Comparison of ENCODE assay signal across 9 mouse cellular contexts in genomic region chr10:127617294-127617693, GRCm38 (mm10). TPM values are rescaled to one million over a fixed set of nuclear protein-coding genes. Genes with fewer than 3 reads are reported as not detected.
DNase-seq lines count a peak whose midpoint lies in the region; ATAC-seq lines count a peak whose summit lies in the region.
"Had no signal": no experiment of that assay in that cellular context is flagged by ENCODE, and none has a peak within 500 bp of the region (broad histone marks: within the 10 kb centered on the region; RNA-seq: fewer than 3 reads in every experiment).

No protein-coding gene starts in this region.

- H3K9ac ChIP-seq in kidney, embryonic 15.5 days: no peak overlapping the region
- no peak overlapping the region for H3K9ac ChIP-seq in forebrain, embryonic 15.5 days (replicated peaks)
- peak overlapping the region; percentile 44 for H3K9ac ChIP-seq in midbrain, embryonic 13.5 days (replicated peaks)

- 55% methylated on average over 4 of the region's 4 CpGs for WGBS in kidney, embryonic 15.5 days
- whole genome bisulfite sequencing in forebrain, embryonic 15.5 days: 70% methylated on average over 4 of the region's 4 CpGs
- 70% methylated on average over 4 of the region's 4 CpGs for WGBS in midbrain, embryonic 13.5 days

- peak overlapping the region; percentile 31 for H3K4me2 ChIP-seq in kidney, embryonic 15.5 days
- peak overlapping the region; percentile 11; the same call in 1 of the 2 replicates for H3K4me2 ChIP-seq in forebrain, embryonic 15.5 days (replicated peaks)
- peak overlapping the region; percentile 84 for H3K4me2 ChIP-seq in midbrain, embryonic 13.5 days (replicated peaks)

- H3K9me3 ChIP-seq in kidney, embryonic 15.5 days (replicated peaks): no peaks in the 10 kb centered on the region
- H3K9me3 ChIP-seq in forebrain, embryonic 15.5 days: no peaks in the 10 kb centered on the region
- no peaks in the 10 kb centered on the region for H3K9me3 ChIP-seq in midbrain, embryonic 13.5 days

- H3K4me3 ChIP-seq in kidney, embryonic 15.5 days (replicated peaks): no peak overlapping the region
- no peak overlapping the region for H3K4me3 ChIP-seq in forebrain, embryonic 15.5 days
- peak overlapping the region; percentile 16 for H3K4me3 ChIP-seq in midbrain, embryonic 13.5 days (replicated peaks)

- ATAC-seq in kidney, embryonic 15.5 days (replicated peaks; ENCODE audit: low FRiP score): no peak
- ATAC-seq in forebrain, embryonic 15.5 days (replicated peaks): no peak
- ATAC-seq in midbrain, embryonic 13.5 days: no peak
- ATAC-seq: Patski had no signal

- peaks cover 81% of the 10 kb centered on the region for H3K4me1 ChIP-seq in kidney, embryonic 15.5 days
- peaks cover 71% of the 10 kb centered on the region for H3K4me1 ChIP-seq in forebrain, embryonic 15.5 days
- H3K4me1 ChIP-seq in midbrain, embryonic 13.5 days (replicated peaks): peaks cover 70% of the 10 kb centered on the region

- H3K27ac ChIP-seq in kidney, embryonic 15.5 days: peak overlapping the region; percentile 90
- no peak overlapping the region for H3K27ac ChIP-seq in forebrain, embryonic 15.5 days (replicated peaks)
- no peak overlapping the region for H3K27ac ChIP-seq in midbrain, embryonic 13.5 days

- DNase-seq in kidney, adult 11 months: no peak
- peak; percentile 72 to 76 for DNase-seq in cerebellum, postnatal 25 days
- DNase-seq in adrenal gland, adult 8-10 months: no peak
- no peak for DNase-seq in thymus, postnatal 4 days
- DNase-seq in ovary, postnatal 36 days (ENCODE audit: low spot score): no peak

- peaks cover 4% of the 10 kb centered on the region for H3K36me3 ChIP-seq in kidney, embryonic 15.5 days
- peaks cover 9% of the 10 kb centered on the region; the same call in 1 of the 2 replicates for H3K36me3 ChIP-seq in forebrain, embryonic 15.5 days
- peaks cover 17% of the 10 kb centered on the region for H3K36me3 ChIP-seq in midbrain, embryonic 13.5 days

- peaks cover 9% of the 10 kb centered on the region for H3K27me3 ChIP-seq in kidney, embryonic 15.5 days
- no peaks in the 10 kb centered on the region for H3K27me3 ChIP-seq in forebrain, embryonic 15.5 days
- H3K27me3 ChIP-seq in midbrain, embryonic 13.5 days: no peaks in the 10 kb centered on the region
- H3K27me3 ChIP-seq: Patski had no signal

RNA-seq across cellular contexts. Expression of gene Lrp1, which starts 3.7 kb away (rescaled TPM):
- 52.4 and 65.0 TPM in 2 replicates for polyA plus RNA-seq in kidney, embryonic 15.5 days (2015; fragmentation: Nextera tagmentation; extraction: Ambion mirVana)
- 93.1 and 95.7 TPM in 2 replicates for polyA plus RNA-seq in forebrain, embryonic 15.5 days (2015; fragmentation: Nextera tagmentation; extraction: Ambion mirVana)
- polyA plus RNA-seq in midbrain, embryonic 13.5 days (2015; fragmentation: Nextera tagmentation; extraction: Ambion mirVana): 98.2 and 99.4 TPM in 2 replicates
- 100 to 1,000 TPM; 212 to 271 (median 242) TPM for total RNA-seq in adrenal gland, adult 8-10 months (2022)

RNA-seq across cellular contexts. Expression of gene Stat6, which starts 25.5 kb away (rescaled TPM):
- 26.5 and 27.2 TPM in 2 replicates for polyA plus RNA-seq in kidney, embryonic 15.5 days (2015; fragmentation: Nextera tagmentation; extraction: Ambion mirVana)
- polyA plus RNA-seq in forebrain, embryonic 15.5 days (2015; fragmentation: Nextera tagmentation; extraction: Ambion mirVana): 3.4 and 3.7 TPM in 2 replicates
- 3.8 and 4.3 TPM in 2 replicates for polyA plus RNA-seq in midbrain, embryonic 13.5 days (2015; fragmentation: Nextera tagmentation; extraction: Ambion mirVana)
- total RNA-seq in adrenal gland, adult 8-10 months (2022): 100 to 1,000 TPM in 3 of 4 experiments, 10 to 100 TPM in 1; 96.7 to 113 (median 107) TPM

RNA-seq across cellular contexts. Expression of gene Nemp1, which starts 49.4 kb away (rescaled TPM):
- polyA plus RNA-seq in kidney, embryonic 15.5 days (2015; fragmentation: Nextera tagmentation; extraction: Ambion mirVana): 10.9 TPM in 2 replicates
- 4.8 and 5.8 TPM in 2 replicates for polyA plus RNA-seq in forebrain, embryonic 15.5 days (2015; fragmentation: Nextera tagmentation; extraction: Ambion mirVana)
- 4.6 and 4.8 TPM in 2 replicates for polyA plus RNA-seq in midbrain, embryonic 13.5 days (2015; fragmentation: Nextera tagmentation; extraction: Ambion mirVana)
- 10 to 100 TPM in 2 of 4 experiments, 1 to 10 TPM in 2; 6.3 to 10.6 (median 9.6) TPM for total RNA-seq in adrenal gland, adult 8-10 months (2022)

RNA-seq across cellular contexts. Expression of gene Nab2, which starts 51.1 kb away (rescaled TPM):
- polyA plus RNA-seq in kidney, embryonic 15.5 days (2015; fragmentation: Nextera tagmentation; extraction: Ambion mirVana): 27.1 and 30.8 TPM in 2 replicates
- polyA plus RNA-seq in forebrain, embryonic 15.5 days (2015; fragmentation: Nextera tagmentation; extraction: Ambion mirVana): 2.9 and 3.9 TPM in 2 replicates
- polyA plus RNA-seq in midbrain, embryonic 13.5 days (2015; fragmentation: Nextera tagmentation; extraction: Ambion mirVana): 1.2 and 1.8 TPM in 2 replicates
- 10 to 100 TPM; 20.0 to 33.6 (median 26.8) TPM for total RNA-seq in adrenal gland, adult 8-10 months (2022)

Comparison
In these comparisons a context has a peak if more than half of its experiments do, and no peak if none do; other contexts are left out.
1. H3K4me2 ChIP-seq: peak in every context shown above with its lines; median percentile 84 in midbrain, embryonic 13.5 days; 31 in kidney, embryonic 15.5 days; 11 in forebrain, embryonic 15.5 days.
2. DNase-seq: peak in cerebellum, postnatal 25 days (2 of 2); none in kidney, adult 11 months (single experiment), adrenal gland, adult 8-10 months (single experiment), thymus, postnatal 4 days (single experiment) and ovary, postnatal 36 days (single experiment).